Mouse (Mus musculus) limb, embryonic 10.5 days (tissue): ENCODE measurements around the gene Wdr25. TPM values are rescaled to one million over a fixed set of nuclear protein-coding genes. Genes with fewer than 3 reads are reported as not detected.
A peak's percentile ranks its signal among the peaks of the same experiment; 100 is the strongest.

Experiments
- DNase-seq: peaks from one replicate; pipeline ENCODE4 v3.0.0-alpha.2; 2017; ENCODE audit warnings: low spot score
- H3K27ac ChIP-seq: fragments of 300-500 bp; sonication (generic); 2 replicates; pipeline ENCODE4 v1.5.1; 2016; ENCODE audit warnings: mild to moderate bottlenecking
- H3K27me3 ChIP-seq: fragments of 300-500 bp; sonication (generic); 2 replicates; pipeline ENCODE4 v1.6.1; 2016; ENCODE audit warnings: low read depth, mild to moderate bottlenecking; ENCODE audit not compliant: poor library complexity, severe bottlenecking
- H3K36me3 ChIP-seq: fragments of 300-500 bp; sonication (generic); 2 replicates; pipeline ENCODE4 v1.6.1; 2016; ENCODE audit warnings: mild to moderate bottlenecking, moderate library complexity
- H3K4me1 ChIP-seq: fragments of 300-500 bp; sonication (generic); 2 replicates; pipeline ENCODE4 v1.6.1; 2016
- H3K4me3 ChIP-seq: fragments of 300-500 bp; sonication (generic); 2 replicates; pipeline ENCODE4 v1.5.1; 2016; ENCODE audit warnings: mild to moderate bottlenecking, moderate library complexity
- H3K9me3 ChIP-seq: fragments of 300-500 bp; sonication (generic); replicated peaks from 2 replicates; pipeline ENCODE4 v1.6.1; 2016; ENCODE audit warnings: mild to moderate bottlenecking
- WGBS: fragments of 180-500 bp; shearing (Covaris S2); methylation state at CpG from one replicate; pipeline ENCODE4 v1.1.7; 2016; 5-methylcytosine and 5-hydroxymethylcytosine counted together
- polyA plus RNA-seq: library from polyadenylated mRNA; unstranded; fragments of >200 nt; fragmentation: Nextera tagmentation; extraction: Ambion mirVana; gene quantifications from 2 replicates; pipeline ENCODE4 v1.2.1, GENCODE M21; 2016

The Wdr25 gene
- polyA plus RNA-seq, 1 experiment from 2014 or later = 11.8 TPM

GRCm38 (mm10) chr12:108982684-108982960 lies 89.2 kb downstream of the Wdr25 start:
- Histone ChIP-seq H3K27me3 (no peaks in the 10 kb centered on the region), H3K9me3 (no peaks in the 10 kb centered on the region), H3K27ac (no peak overlapping the region), H3K4me3 (no peak overlapping the region), H3K36me3 (no peaks in the 10 kb centered on the region), H3K4me1 (peaks cover 74% of the 10 kb centered on the region)
- DNase-seq = no peak
- 68% methylated on average over 6 of the region's 6 CpGs for WGBS

- Histone ChIP-seq H3K27ac (peak overlapping the region; percentile 30; the same call in 1 of the 2 replicates), H3K9me3 (no peaks in the 10 kb centered on the region), H3K4me3 (no peak overlapping the region), H3K27me3 (no peaks in the 10 kb centered on the region), H3K4me1 (peaks cover 67% of the 10 kb centered on the region), H3K36me3 (no peaks in the 10 kb centered on the region)
- WGBS = 91% methylated on average over 6 of the region's 6 CpGs
- DNase-seq = no peak
These were observed 90.1 kb downstream of the Wdr25 start for GRCm38 (mm10) chr12:108983496-108983895.

DNA sequence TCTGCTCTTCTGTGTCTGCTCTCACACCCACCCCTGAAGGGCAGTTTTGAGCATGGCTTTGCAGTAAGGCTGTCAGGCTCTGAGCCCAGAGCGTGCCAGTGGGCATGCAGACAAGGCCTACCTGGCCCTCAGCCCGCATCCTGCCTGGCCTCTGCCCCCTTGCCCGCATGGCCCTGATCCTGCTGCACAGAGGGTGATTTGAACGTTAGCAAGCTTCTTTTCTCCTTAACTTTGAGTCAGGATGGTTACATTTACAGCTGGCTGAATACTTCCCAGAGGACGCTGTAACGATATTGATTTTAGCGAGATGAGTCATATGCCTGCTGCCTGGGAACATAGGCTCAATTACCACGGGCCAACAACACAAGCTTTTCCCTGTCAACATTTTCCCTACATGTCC lies 91.0 kb downstream of the Wdr25 start:
- 0 out of 2 replicates have a peak overlapping the region, but pooled peaks have one; percentile 43 for H3K27ac ChIP-seq
- H3K27me3 ChIP-seq = no peaks in the 10 kb centered on the region
- H3K9me3 ChIP-seq = no peaks in the 10 kb centered on the region
- WGBS = 86% methylated on average over 8 of the region's 8 CpGs
- peaks cover 60% of the 10 kb centered on the region for H3K4me1 ChIP-seq
- no peak for DNase-seq
- H3K36me3 ChIP-seq = no peaks in the 10 kb centered on the region
- no peak overlapping the region for H3K4me3 ChIP-seq

DNA sequence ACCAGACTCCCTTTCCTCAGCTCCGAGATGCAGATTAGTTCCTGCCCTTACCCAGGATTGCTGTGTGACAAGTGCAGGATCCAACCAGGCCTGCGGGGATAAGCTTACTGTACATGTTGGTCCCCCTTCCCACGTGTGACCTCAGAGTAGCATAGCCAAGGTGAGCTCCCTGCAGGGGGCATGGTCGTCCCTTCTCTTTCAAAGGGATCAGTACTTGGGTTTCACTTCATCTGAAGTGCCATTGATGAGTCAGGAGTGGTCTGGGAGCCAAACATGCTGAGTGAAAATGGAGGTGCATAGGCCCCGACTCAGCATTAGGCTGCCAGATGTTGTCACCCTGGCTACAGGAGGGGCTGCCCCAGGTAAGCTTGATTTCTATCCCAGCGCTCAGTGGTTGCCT lies 91.6 kb downstream of the Wdr25 start:
- WGBS = 72% methylated on average over 6 of the region's 6 CpGs
- Histone ChIP-seq H3K4me3 (no peak overlapping the region), H3K27me3 (no peaks in the 10 kb centered on the region), H3K4me1 (peaks cover 55% of the 10 kb centered on the region), H3K27ac (no peak overlapping the region), H3K9me3 (no peaks in the 10 kb centered on the region), H3K36me3 (no peaks in the 10 kb centered on the region)
- DNase-seq = no peak

GRCm38 (mm10) chr12:108987448-108987847 lies 94.0 kb downstream of the Wdr25 start:
- Histone ChIP-seq H3K9me3 (no peaks in the 10 kb centered on the region), H3K4me1 (peaks cover 49% of the 10 kb centered on the region), H3K27me3 (no peaks in the 10 kb centered on the region), H3K36me3 (no peaks in the 10 kb centered on the region), H3K4me3 (no peak overlapping the region), H3K27ac (no peak overlapping the region)
- 69% methylated on average over 9 of the region's 9 CpGs for WGBS
- peak; percentile 45 for DNase-seq

DNA sequence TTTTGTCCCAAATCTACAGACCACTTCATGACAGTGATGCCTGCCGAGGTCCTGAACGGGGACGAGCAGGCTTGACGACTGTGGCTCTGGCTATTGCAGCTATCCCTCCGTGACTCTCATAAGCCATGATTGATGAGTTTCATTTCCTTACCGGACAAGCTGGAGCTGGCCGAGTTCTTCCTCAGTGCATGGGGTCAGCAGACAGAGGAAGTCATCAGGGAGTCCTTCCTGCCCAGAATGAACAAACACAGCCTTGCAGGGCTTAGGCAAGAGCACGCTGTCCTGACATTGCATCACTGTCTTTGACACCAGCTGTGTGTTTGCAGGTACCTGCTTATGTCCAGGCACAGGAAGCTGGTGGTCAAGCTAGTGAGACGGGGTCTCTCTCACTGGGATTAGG lies 97.0 kb downstream of the Wdr25 start:
- no peaks in the 10 kb centered on the region for H3K36me3 ChIP-seq
- H3K4me1 ChIP-seq = peaks cover 45% of the 10 kb centered on the region
- H3K4me3 ChIP-seq = no peak overlapping the region
- WGBS = 41% methylated on average over 9 of the region's 9 CpGs
- peaks cover 5% of the 10 kb centered on the region; the same call in 1 of the 2 replicates for H3K27me3 ChIP-seq
- H3K27ac ChIP-seq = no peak overlapping the region
- DNase-seq = no peak
- H3K9me3 ChIP-seq = no peaks in the 10 kb centered on the region

DNA sequence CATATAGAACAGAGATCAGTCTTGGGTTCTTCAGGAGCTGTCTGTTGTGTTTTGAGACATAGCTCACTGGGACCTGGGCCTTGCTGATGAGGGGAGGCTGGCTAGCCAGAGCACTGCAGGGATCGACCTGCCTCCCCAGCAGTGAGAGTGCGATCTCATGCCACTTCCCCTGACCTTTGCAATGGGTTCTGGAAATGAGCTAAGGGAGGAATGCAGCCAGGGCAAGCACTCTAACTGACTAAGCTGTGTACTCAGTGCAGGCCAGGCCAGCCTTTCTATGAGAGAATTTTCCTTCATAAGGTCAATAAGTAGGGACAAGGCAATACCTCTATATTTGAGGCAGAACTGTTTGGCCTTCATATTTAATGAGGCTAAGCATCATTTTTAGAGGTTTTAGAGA lies 99.6 kb downstream of the Wdr25 start:
- no peak overlapping the region for H3K4me3 ChIP-seq

GRCm38 (mm10) chr12:108994436-108995031 lies 101.1 kb downstream of the Wdr25 start:
- Histone ChIP-seq H3K27me3 (peaks cover 5% of the 10 kb centered on the region; the same call in 1 of the 2 replicates), H3K4me1 (peaks cover 41% of the 10 kb centered on the region), H3K4me3 (peak overlapping the region; percentile 41), H3K9me3 (no peaks in the 10 kb centered on the region), H3K36me3 (no peaks in the 10 kb centered on the region), H3K27ac (no peak overlapping the region)
- peak; percentile 92 for DNase-seq
- 6% methylated on average over 19 of the region's 19 CpGs for WGBS

More for the DNA sequence above, 99.6 kb downstream of the Wdr25 start:
- H3K4me1 ChIP-seq = peaks cover 30% of the 10 kb centered on the region
- no peak overlapping the region for H3K27ac ChIP-seq
- H3K27me3 ChIP-seq = peaks cover 5% of the 10 kb centered on the region; the same call in 1 of the 2 replicates
- H3K36me3 ChIP-seq = no peaks in the 10 kb centered on the region
- no peaks in the 10 kb centered on the region for H3K9me3 ChIP-seq
- no peak for DNase-seq
- 72% methylated on average over 2 of the region's 2 CpGs for WGBS

DNA sequence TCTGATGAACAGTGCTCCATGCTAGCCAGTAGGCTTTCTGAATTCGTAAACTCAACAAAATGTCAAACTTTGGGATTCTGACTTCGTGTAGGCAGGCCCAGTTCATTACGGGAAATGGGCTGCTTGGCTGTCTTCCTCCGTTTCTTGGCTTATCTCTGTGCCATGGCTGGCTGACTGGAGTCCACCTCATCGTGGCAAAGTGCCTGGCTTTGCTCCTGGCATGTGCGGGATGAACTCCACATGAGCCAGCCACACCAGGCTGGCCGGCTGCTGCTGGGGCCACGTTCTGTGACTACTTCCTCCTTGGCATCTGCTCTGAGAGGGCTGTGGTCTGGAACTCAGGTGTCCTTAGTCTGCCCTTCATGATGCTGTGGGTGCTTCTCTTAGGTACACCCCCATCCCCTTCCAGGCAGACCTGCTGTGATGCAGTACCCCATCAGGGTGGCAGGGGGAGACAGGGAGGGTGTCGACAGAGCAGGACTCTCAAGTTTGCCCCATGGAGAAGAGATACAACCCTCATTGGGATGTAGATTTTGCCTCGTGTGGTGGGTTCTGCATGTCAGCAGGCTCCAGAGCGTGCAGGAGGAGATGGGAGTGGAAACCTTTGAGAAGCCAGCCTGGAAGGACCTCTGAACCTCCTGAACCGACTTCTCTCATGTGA lies 102.7 kb downstream of the Wdr25 start:
- Histone ChIP-seq H3K4me3 (no peak overlapping the region), H3K27ac (no peak overlapping the region), H3K9me3 (no peaks in the 10 kb centered on the region), H3K27me3 (peaks cover 5% of the 10 kb centered on the region; the same call in 1 of the 2 replicates), H3K4me1 (peaks cover 34% of the 10 kb centered on the region), H3K36me3 (no peaks in the 10 kb centered on the region)
- 85% methylated on average over 12 of the region's 12 CpGs for WGBS
- no peak for DNase-seq

GRCm38 (mm10) chr12:108997249-108997648 lies 103.8 kb downstream of the Wdr25 start:
- no peaks in the 10 kb centered on the region for H3K36me3 ChIP-seq
- peaks cover 5% of the 10 kb centered on the region; the same call in 1 of the 2 replicates for H3K27me3 ChIP-seq
- H3K4me3 ChIP-seq = no peak overlapping the region
- no peak overlapping the region for H3K27ac ChIP-seq
- DNase-seq = no peak
- H3K9me3 ChIP-seq = no peaks in the 10 kb centered on the region
- peaks cover 34% of the 10 kb centered on the region for H3K4me1 ChIP-seq
- 88% methylated on average over 8 of the region's 8 CpGs for WGBS

DNA sequence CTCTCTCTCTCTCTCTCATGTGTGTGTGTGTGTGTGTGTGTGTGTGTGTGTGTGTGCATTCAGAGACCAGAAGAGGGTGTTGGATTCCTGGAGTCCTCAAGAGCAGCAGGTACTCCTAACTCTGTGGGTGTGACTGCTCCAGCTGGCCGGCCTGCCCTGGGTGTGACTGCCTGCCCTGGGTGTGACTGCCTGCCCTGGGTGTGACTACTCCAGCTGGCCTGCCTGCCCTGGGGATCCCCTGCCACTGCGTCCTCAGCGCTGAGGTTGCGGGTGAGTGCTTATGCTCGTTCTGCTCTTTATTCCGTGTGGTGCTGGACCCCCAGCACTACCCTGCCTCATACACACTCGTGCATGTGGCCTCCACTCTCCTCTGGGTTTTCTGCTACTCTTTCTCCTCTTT lies 109.5 kb downstream of the Wdr25 start:
- H3K9me3 ChIP-seq = no peaks in the 10 kb centered on the region
- no peaks in the 10 kb centered on the region for H3K27me3 ChIP-seq
- no peak overlapping the region for H3K27ac ChIP-seq
- DNase-seq = no peak
- 69% methylated on average over 7 of the region's 7 CpGs for WGBS
- H3K36me3 ChIP-seq = no peaks in the 10 kb centered on the region
- H3K4me3 ChIP-seq = no peak overlapping the region
- H3K4me1 ChIP-seq = peaks cover 11% of the 10 kb centered on the region

- Histone ChIP-seq H3K27me3 (no peaks in the 10 kb centered on the region), H3K36me3 (no peaks in the 10 kb centered on the region), H3K4me3 (no peak overlapping the region), H3K27ac (no peak overlapping the region), H3K4me1 (peaks cover 3% of the 10 kb centered on the region; the same call in 1 of the 2 replicates), H3K9me3 (no peaks in the 10 kb centered on the region)
- WGBS = 72% methylated on average over 18 of the region's 18 CpGs
- no peak for DNase-seq
These were observed 116.7 kb downstream of the Wdr25 start for GRCm38 (mm10) chr12:109010070-109010649.

DNA sequence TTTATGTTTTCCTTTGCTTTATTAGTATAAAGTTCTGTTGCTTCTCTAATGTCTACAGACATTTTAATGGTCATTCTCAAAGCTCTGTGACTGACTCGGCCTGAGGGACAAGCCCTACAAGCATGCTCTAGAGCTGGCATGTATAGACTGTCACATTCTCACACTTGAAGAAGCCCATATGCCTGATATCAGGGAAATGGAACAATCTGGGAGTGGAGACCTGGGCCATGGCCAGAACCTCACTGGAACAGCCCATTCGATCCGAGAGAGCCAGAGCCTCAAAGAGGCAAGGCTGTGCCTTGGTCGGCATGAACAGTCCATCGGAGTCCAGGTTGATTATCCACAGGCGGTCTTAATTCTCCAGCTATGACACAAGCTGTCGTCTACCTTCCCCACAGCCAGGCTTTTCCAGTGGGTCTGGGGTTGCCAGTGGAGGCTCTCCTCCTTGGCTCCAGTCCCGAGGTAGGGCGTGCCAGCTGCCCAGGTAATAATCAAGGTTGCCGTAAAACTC lies 128.8 kb downstream of the Wdr25 start:
- H3K36me3 ChIP-seq = 0 out of 2 replicates have a peak, but pooled peaks cover 8% of the 10 kb centered on the region
- H3K27me3 ChIP-seq = no peaks in the 10 kb centered on the region
- H3K9me3 ChIP-seq = no peaks in the 10 kb centered on the region
- no peak overlapping the region for H3K27ac ChIP-seq
- H3K4me1 ChIP-seq = peaks cover 26% of the 10 kb centered on the region
- DNase-seq = no peak
- H3K4me3 ChIP-seq = no peak overlapping the region
- WGBS = 75% methylated on average over 10 of the region's 10 CpGs
